Mouse (Mus musculus) kidney, adult 9 months (tissue): ENCODE results near the gene Ptpn5.

Experiments used
- DNase-seq: peaks from one replicate; pipeline ENCODE4 v3.0.0; 2022

Gene Ptpn5

GRCm38 (mm10) chr7:47054666-47055065, 78.8 kb downstream of the Ptpn5 start:
- peak; percentile 96 for DNase-seq

GRCm38 (mm10) chr7:47053287-47053686, 80.2 kb downstream of the Ptpn5 start:
- no peak for DNase-seq

GRCm38 (mm10) chr7:47052276-47052675, 81.2 kb downstream of the Ptpn5 start:
- peak; percentile 60 for DNase-seq

- DNase-seq, result peak; percentile 64
Measured at GRCm38 (mm10) chr7:47051404-47052151, 81.9 kb downstream of the Ptpn5 start.

GRCm38 (mm10) chr7:47050766-47051165, 82.7 kb downstream of the Ptpn5 start:
- DNase-seq, result peak; percentile 72

- peak; percentile 97 for DNase-seq
Measured at GRCm38 (mm10) chr7:47050366-47050765, 83.1 kb downstream of the Ptpn5 start, which contains the start of gene Tmem86a. Gene Tmem86a, plus strand, starts transcription at chr7:47050601.

GRCm38 (mm10) chr7:47042823-47043490, 90.5 kb downstream of the Ptpn5 start:
- no peak for DNase-seq

GRCm38 (mm10) chr7:47042121-47042520, 91.4 kb downstream of the Ptpn5 start:
- DNase-seq, result peak; percentile 62

- no peak for DNase-seq
Measured at GRCm38 (mm10) chr7:47041706-47042105, 91.8 kb downstream of the Ptpn5 start.

GRCm38 (mm10) chr7:47035426-47035825, 98.1 kb downstream of the Ptpn5 start:
- DNase-seq, result no peak

- DNase-seq, result peak; percentile 71
Measured at GRCm38 (mm10) chr7:47034785-47035384, 98.6 kb downstream of the Ptpn5 start.

- DNase-seq, result no peak
Measured at GRCm38 (mm10) chr7:47031371-47031770, 102.1 kb downstream of the Ptpn5 start.

GRCm38 (mm10) chr7:47030517-47031193, 102.8 kb downstream of the Ptpn5 start:
- DNase-seq, result no peak
